Mouse (Mus musculus) stomach, postnatal 0 days (tissue): Measurements from ENCODE around the gene Vill.

Experiments used
- CTCF ChIP-seq: IDR thresholded peaks from 2 replicates; pipeline ENCODE4 v1.5.1; 2016; ENCODE audit warnings: antibody characterized with exemption, low read depth, mild to moderate bottlenecking, moderate library complexity
- EP300 ChIP-seq: optimal IDR thresholded peaks from 2 replicates; pipeline ENCODE3; 2016; ENCODE audit warnings: antibody characterized with exemption

GRCm38 (mm10) chr9:119087309-119087708 lies 34.7 kb downstream of the Vill start:
- TF ChIP-seq CTCF (no peak), EP300 (no peak)
